Mouse (Mus musculus) limb, embryonic 13.5 days (tissue): ENCODE measurements at regions not wholly inside any gene's neighbourhood (a gene's known extent, or its start where the extent isn't known, plus 50 kb on each side); places are given as distances from the start of the nearest gene placed in this dataset.
A peak's percentile ranks its signal among the peaks of the same experiment; 100 is the strongest.

ENCODE experiments used
- ATAC-seq: fragments of 200-750 bp; cut with Nextera tagmentation; 2 replicates; pipeline ENCODE4 v1.8.0; 2017; ENCODE audit warnings: low read depth, moderate number of reproducible peaks, moderate TSS enrichment; ENCODE audit not compliant: low FRiP score
- H3K27ac ChIP-seq: fragments of 300-500 bp; sonication (generic); 2 replicates; pipeline ENCODE4 v1.5.1; 2015; ENCODE audit warnings: inconsistent platforms, mild to moderate bottlenecking, moderate library complexity
- H3K27me3 ChIP-seq: fragments of 300-500 bp; sonication (generic); 2 replicates; pipeline ENCODE4 v1.6.1; 2015; ENCODE audit warnings: mild to moderate bottlenecking, inconsistent platforms
- H3K36me3 ChIP-seq: fragments of 300-500 bp; sonication (generic); 2 replicates; pipeline ENCODE4 v1.6.1; 2015; ENCODE audit warnings: inconsistent platforms, mild to moderate bottlenecking, moderate library complexity
- H3K4me1 ChIP-seq: fragments of 300-500 bp; sonication (generic); 2 replicates; pipeline ENCODE4 v1.6.1; 2015; ENCODE audit warnings: inconsistent platforms
- H3K4me2 ChIP-seq: fragments of 300-500 bp; sonication (generic); replicated peaks from 2 replicates; pipeline ENCODE4 v1.6.1; 2015; ENCODE audit warnings: inconsistent platforms, mild to moderate bottlenecking, moderate library complexity
- H3K4me3 ChIP-seq: fragments of 300-500 bp; sonication (generic); 2 replicates; pipeline ENCODE4 v1.5.1; 2015; ENCODE audit warnings: moderate library complexity, mild to moderate bottlenecking, inconsistent platforms
- H3K9ac ChIP-seq: fragments of 300-500 bp; sonication (generic); 2 replicates; pipeline ENCODE4 v1.6.1; 2015; ENCODE audit warnings: mild to moderate bottlenecking, inconsistent platforms
- H3K9me3 ChIP-seq: fragments of 300-500 bp; sonication (generic); 2 replicates; pipeline ENCODE4 v1.6.1; 2016; ENCODE audit warnings: inconsistent platforms
- WGBS: fragments of 180-500 bp; shearing (Covaris S2); methylation state at CpG from one replicate; pipeline ENCODE4 v1.1.7; 2015; 5-methylcytosine and 5-hydroxymethylcytosine counted together

GRCm38 (mm10) chr10:21672171-21672570, 79.2 kb downstream of the 1700020N01Rik start:
- Histone ChIP-seq H3K4me2 (no peak overlapping the region), H3K36me3 (no peaks in the 10 kb centered on the region), H3K9me3 (no peaks in the 10 kb centered on the region), H3K27me3 (no peaks in the 10 kb centered on the region), H3K27ac (no peak overlapping the region), H3K4me3 (no peak overlapping the region), H3K9ac (no peak overlapping the region), H3K4me1 (peaks cover 14% of the 10 kb centered on the region; the same call in 1 of the 2 replicates)
- 72% methylated on average over 4 of the region's 4 CpGs for WGBS
- no peak for ATAC-seq

DNA sequence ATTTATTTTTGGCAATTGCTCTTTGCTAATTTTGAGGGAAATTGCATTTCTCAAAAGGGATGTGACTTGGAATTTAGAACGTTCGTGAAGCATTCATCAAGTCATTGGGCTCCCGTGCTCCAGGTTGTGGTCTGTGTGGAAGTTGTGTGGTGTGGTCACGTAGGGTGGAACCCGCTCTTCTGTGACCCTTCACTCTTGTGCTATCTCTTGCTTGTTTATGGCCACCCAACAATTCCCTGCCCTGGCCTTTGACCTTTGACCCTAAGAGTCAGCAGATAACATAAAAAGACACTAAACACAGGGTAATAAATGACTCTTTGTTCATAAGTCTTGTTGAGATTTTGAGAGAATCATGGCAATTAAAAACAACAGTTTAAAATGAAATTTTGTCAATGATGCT, 79.7 kb downstream of the 1700020N01Rik start:
- H3K4me3 ChIP-seq: no peak overlapping the region
- H3K4me1 ChIP-seq: peaks cover 14% of the 10 kb centered on the region; the same call in 1 of the 2 replicates
- no peak overlapping the region for H3K9ac ChIP-seq
- ATAC-seq: no peak
- no peaks in the 10 kb centered on the region for H3K9me3 ChIP-seq
- no peaks in the 10 kb centered on the region for H3K36me3 ChIP-seq
- H3K27me3 ChIP-seq: no peaks in the 10 kb centered on the region
- 77% methylated on average over 5 of the region's 5 CpGs for WGBS
- no peak overlapping the region for H3K27ac ChIP-seq
- no peak overlapping the region for H3K4me2 ChIP-seq

DNA sequence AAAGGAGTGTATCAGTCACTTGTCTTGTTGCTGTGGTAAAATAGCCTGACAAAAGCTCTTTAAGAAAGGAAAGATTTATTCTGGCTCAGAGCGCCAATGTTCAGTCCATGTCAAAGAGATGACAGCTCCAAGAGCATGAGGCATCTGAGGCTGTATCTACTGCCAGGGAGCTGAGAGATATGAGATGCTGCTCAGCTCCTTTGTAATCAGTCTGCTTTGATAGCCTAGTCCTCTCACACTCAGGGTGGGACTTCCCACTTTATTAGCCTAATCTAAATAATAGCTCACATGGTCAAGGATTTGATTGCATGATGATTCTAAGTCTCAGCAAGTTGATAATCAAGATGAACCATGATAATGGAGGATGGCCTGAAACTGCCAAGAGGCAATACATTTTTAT, 80.9 kb downstream of the 1700020N01Rik start:
- no peaks in the 10 kb centered on the region for H3K27me3 ChIP-seq
- H3K4me3 ChIP-seq: no peak overlapping the region
- H3K4me1 ChIP-seq: peaks cover 14% of the 10 kb centered on the region; the same call in 1 of the 2 replicates
- WGBS: 93% methylated on average over 1 of the region's 1 CpGs
- H3K9me3 ChIP-seq: no peaks in the 10 kb centered on the region
- no peak overlapping the region for H3K9ac ChIP-seq
- no peak overlapping the region for H3K4me2 ChIP-seq
- no peaks in the 10 kb centered on the region for H3K36me3 ChIP-seq
- ATAC-seq: no peak
- H3K27ac ChIP-seq: no peak overlapping the region

- H3K27ac ChIP-seq: no peak overlapping the region
- 92% methylated on average over 14 of the region's 14 CpGs for WGBS
- no peaks in the 10 kb centered on the region for H3K4me1 ChIP-seq
- H3K27me3 ChIP-seq: no peaks in the 10 kb centered on the region
- no peak overlapping the region for H3K4me2 ChIP-seq
- H3K36me3 ChIP-seq: no peaks in the 10 kb centered on the region
- H3K9ac ChIP-seq: no peak overlapping the region
- H3K9me3 ChIP-seq: no peaks in the 10 kb centered on the region
- no peak overlapping the region for H3K4me3 ChIP-seq
- no peak for ATAC-seq
Measured at GRCm38 (mm10) chr10:21675786-21676185, 82.8 kb downstream of the 1700020N01Rik start.

- 94% methylated on average over 9 of the region's 9 CpGs for WGBS
- H3K4me2 ChIP-seq: no peak overlapping the region
- H3K36me3 ChIP-seq: no peaks in the 10 kb centered on the region
- no peak overlapping the region for H3K9ac ChIP-seq
- H3K4me1 ChIP-seq: no peaks in the 10 kb centered on the region
- no peak for ATAC-seq
- no peaks in the 10 kb centered on the region for H3K9me3 ChIP-seq
- no peaks in the 10 kb centered on the region for H3K27me3 ChIP-seq
- no peak overlapping the region for H3K4me3 ChIP-seq
- H3K27ac ChIP-seq: no peak overlapping the region
Measured at GRCm38 (mm10) chr10:21677911-21678310, 85.0 kb downstream of the 1700020N01Rik start.

- H3K36me3 ChIP-seq: no peaks in the 10 kb centered on the region
- no peaks in the 10 kb centered on the region for H3K9me3 ChIP-seq
- WGBS: 81% methylated on average over 6 of the region's 6 CpGs
- H3K4me1 ChIP-seq: no peaks in the 10 kb centered on the region
- H3K27me3 ChIP-seq: no peaks in the 10 kb centered on the region
- ATAC-seq: no peak
- H3K9ac ChIP-seq: no peak overlapping the region
- no peak overlapping the region; the same call in 1 of the 2 replicates for H3K27ac ChIP-seq
- H3K4me3 ChIP-seq: no peak overlapping the region
- H3K4me2 ChIP-seq: no peak overlapping the region
Measured at GRCm38 (mm10) chr10:21678372-21678771, 85.4 kb downstream of the 1700020N01Rik start.

GRCm38 (mm10) chr10:21678811-21679451, 86.0 kb downstream of the 1700020N01Rik start:
- Histone ChIP-seq H3K9me3 (no peaks in the 10 kb centered on the region), H3K27me3 (no peaks in the 10 kb centered on the region), H3K4me1 (no peaks in the 10 kb centered on the region), H3K9ac (no peak overlapping the region), H3K4me3 (no peak overlapping the region), H3K4me2 (no peak overlapping the region), H3K36me3 (no peaks in the 10 kb centered on the region), H3K27ac (no peak overlapping the region; the same call in 1 of the 2 replicates)
- WGBS: 69% methylated on average over 10 of the region's 10 CpGs
- no peak for ATAC-seq

GRCm38 (mm10) chr10:21680789-21681188, 87.8 kb downstream of the 1700020N01Rik start:
- Histone ChIP-seq H3K4me2 (no peak overlapping the region), H3K4me3 (no peak overlapping the region), H3K9ac (no peak overlapping the region), H3K36me3 (no peaks in the 10 kb centered on the region), H3K27ac (no peak overlapping the region), H3K4me1 (peaks cover 6% of the 10 kb centered on the region), H3K9me3 (no peaks in the 10 kb centered on the region), H3K27me3 (no peaks in the 10 kb centered on the region)
- 52% methylated on average over 4 of the region's 4 CpGs for WGBS
- no peak for ATAC-seq

DNA sequence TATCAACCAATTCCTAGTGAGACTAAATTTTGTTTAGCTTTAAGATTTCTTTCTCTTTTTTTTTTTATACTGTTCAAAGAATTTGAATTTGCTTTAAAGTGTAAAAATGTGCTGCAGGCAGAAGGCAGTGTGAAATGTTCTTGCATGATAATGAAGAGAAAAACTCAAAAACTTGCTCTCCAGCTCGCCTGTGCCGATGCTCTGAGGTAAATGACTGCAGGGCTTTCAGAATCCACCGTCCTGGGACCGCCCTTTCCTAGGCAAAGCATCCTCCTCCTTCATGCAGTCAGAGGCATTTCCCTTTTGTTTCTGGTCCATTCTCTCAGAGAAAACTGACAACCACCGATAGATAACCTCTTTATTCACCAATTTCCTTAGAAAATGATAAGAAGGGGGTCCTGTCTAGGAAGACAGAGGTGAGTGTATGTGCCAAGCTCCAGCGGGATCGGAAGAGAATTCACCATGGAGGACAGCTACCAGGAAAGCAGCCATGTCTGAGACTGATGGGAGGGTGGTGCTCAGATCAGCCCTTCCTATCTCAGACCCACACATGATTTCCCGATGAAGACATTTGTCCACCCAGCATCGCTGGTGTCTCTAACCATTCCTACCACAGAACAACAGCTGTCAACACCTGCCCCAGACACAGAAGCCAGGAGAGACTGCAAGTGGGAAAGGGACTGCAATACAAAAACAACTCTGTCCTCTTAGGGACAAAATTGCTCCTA, 91.5 kb downstream of the 1700020N01Rik start:
- WGBS: 69% methylated on average over 9 of the region's 9 CpGs
- no peaks in the 10 kb centered on the region for H3K36me3 ChIP-seq
- no peak overlapping the region for H3K4me2 ChIP-seq
- H3K4me3 ChIP-seq: no peak overlapping the region
- no peaks in the 10 kb centered on the region for H3K27me3 ChIP-seq
- peaks cover 11% of the 10 kb centered on the region for H3K4me1 ChIP-seq
- H3K9me3 ChIP-seq: no peaks in the 10 kb centered on the region
- H3K27ac ChIP-seq: no peak overlapping the region
- no peak overlapping the region for H3K9ac ChIP-seq
- ATAC-seq: 0 out of 2 replicates have a peak, but pooled peaks have one; percentile 40

DNA sequence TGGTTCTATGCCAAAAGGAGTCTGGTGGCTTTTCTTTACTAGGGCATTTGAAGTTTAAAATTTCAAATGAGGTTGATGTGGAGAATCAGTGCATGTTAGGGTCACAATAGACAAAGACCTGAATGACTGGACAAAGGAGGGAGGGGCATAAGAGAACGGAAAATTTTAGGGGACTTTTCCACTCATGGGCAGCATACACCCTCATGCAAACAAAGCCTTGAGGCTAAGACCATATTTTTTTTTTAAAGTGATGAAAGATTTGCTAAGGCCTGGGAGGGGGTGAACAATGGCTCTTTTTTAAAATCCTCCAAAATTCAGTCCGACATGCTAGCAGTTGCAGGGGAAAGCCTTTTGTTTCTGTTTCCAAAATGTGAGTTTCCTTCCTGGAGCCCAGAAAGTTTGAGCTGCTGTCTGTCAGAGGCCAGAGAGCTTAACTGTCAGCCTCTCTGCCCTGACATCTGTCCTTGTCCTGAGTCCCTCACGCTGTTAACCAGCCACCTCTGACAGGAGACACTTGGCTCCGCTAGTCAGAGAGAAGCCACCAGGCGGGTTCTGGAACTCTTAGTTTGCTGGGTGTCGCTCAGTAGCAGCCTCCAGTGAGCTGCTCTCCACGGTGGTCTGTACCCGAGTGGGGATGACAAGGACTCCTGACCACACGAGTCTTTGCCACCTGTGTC, 92.3 kb downstream of the 1700020N01Rik start:
- H3K4me2 ChIP-seq: no peak overlapping the region
- no peaks in the 10 kb centered on the region for H3K9me3 ChIP-seq
- ATAC-seq: 0 out of 2 replicates have a peak, but pooled peaks have one; percentile 24
- no peak overlapping the region for H3K27ac ChIP-seq
- no peaks in the 10 kb centered on the region for H3K36me3 ChIP-seq
- H3K27me3 ChIP-seq: no peaks in the 10 kb centered on the region
- H3K9ac ChIP-seq: 0 out of 2 replicates have a peak overlapping the region, but pooled peaks have one; percentile 31
- H3K4me1 ChIP-seq: peaks cover 11% of the 10 kb centered on the region
- WGBS: 36% methylated on average over 9 of the region's 9 CpGs
- H3K4me3 ChIP-seq: no peak overlapping the region

GRCm38 (mm10) chr10:21686060-21686459, 93.1 kb downstream of the 1700020N01Rik start:
- Histone ChIP-seq H3K27ac (no peak overlapping the region), H3K36me3 (no peaks in the 10 kb centered on the region), H3K27me3 (no peaks in the 10 kb centered on the region), H3K4me2 (no peak overlapping the region), H3K4me3 (no peak overlapping the region), H3K4me1 (peaks cover 11% of the 10 kb centered on the region), H3K9ac (no peak overlapping the region), H3K9me3 (no peaks in the 10 kb centered on the region)
- no peak for ATAC-seq
- 67% methylated on average over 9 of the region's 9 CpGs for WGBS

DNA sequence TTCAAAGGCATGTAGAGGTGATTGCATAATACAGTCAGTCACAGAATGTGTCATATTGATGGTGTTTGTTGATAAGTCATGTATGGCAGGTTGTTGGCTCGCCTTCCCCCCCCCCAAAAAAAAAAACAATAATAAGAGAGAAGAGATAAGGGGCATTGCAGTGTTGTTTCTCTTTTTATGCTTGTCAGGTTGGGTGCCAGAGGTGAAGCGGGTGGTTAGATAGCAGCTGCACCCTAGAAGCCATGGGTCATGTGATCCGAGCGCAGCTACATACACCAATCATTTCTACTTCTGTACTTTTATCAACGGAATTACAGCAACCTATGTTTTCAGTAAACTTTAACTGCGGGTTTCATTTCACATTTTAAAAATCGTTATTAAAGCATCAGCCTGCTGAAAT, 94.5 kb downstream of the 1700020N01Rik start:
- Histone ChIP-seq H3K4me3 (no peak overlapping the region), H3K36me3 (no peaks in the 10 kb centered on the region), H3K4me2 (no peak overlapping the region), H3K9ac (no peak overlapping the region), H3K4me1 (peaks cover 11% of the 10 kb centered on the region), H3K9me3 (no peaks in the 10 kb centered on the region), H3K27me3 (no peaks in the 10 kb centered on the region), H3K27ac (no peak overlapping the region)
- no peak for ATAC-seq
- 82% methylated on average over 7 of the region's 7 CpGs for WGBS
